Mouse (Mus musculus) embryonic fibroblast, embryonic 13.5 days (primary cell): Measurements from ENCODE around the gene Rps12.

Experiments
- CTCF ChIP-seq: IDR thresholded peaks from 2 replicates; pipeline ENCODE4 v1.5.1; 2011; ENCODE audit warnings: mild to moderate bottlenecking, control low read depth, low read length, moderate library complexity, borderline replicate concordance; ENCODE audit not compliant: insufficient read depth
- POLR2A ChIP-seq: IDR thresholded peaks from 2 replicates; pipeline ENCODE4 v1.6.1; 2011; ENCODE audit warnings: low read depth, mild to moderate bottlenecking, control low read depth, low read length, moderate library complexity

GRCm38 (mm10) chr10:23798142-23798541 lies 11.1 kb upstream of the Rps12 start:
- no peak for TF ChIP-seq CTCF
- TF ChIP-seq POLR2A, result no peak
